Mouse (Mus musculus) lung, embryonic 16.5 days (tissue): ENCODE data around the gene Gp1ba. TPM values are rescaled to one million over a fixed set of nuclear protein-coding genes. Genes with fewer than 3 reads are reported as not detected.

Experiments used
- ATAC-seq: fragments of 200-750 bp; cut with Nextera tagmentation; 2 replicates; pipeline ENCODE4 v1.8.0; 2017; ENCODE audit warnings: low read depth, mild to moderate bottlenecking, moderate library complexity
- H3K27ac ChIP-seq: fragments of 300-500 bp; sonication (generic); 2 replicates; pipeline ENCODE4 v1.5.1; 2014; ENCODE audit warnings: mild to moderate bottlenecking, control low read depth, low read length
- H3K27me3 ChIP-seq: fragments of 300-500 bp; sonication (generic); 2 replicates; pipeline ENCODE4 v1.6.1; 2014; ENCODE audit warnings: low read depth, low read length, mixed read lengths; ENCODE audit not compliant: control insufficient read depth, insufficient read depth
- H3K36me3 ChIP-seq: fragments of 300-500 bp; sonication (generic); 2 replicates; pipeline ENCODE4 v1.6.1; 2014; ENCODE audit warnings: low read length; ENCODE audit not compliant: control insufficient read depth, insufficient read depth
- H3K4me1 ChIP-seq: fragments of 300-500 bp; sonication (generic); replicated peaks from 2 replicates; pipeline ENCODE4 v1.6.1; 2014; ENCODE audit warnings: low read length, mixed read lengths; ENCODE audit not compliant: control insufficient read depth, insufficient read depth
- H3K4me2 ChIP-seq: fragments of 300-500 bp; sonication (generic); 2 replicates; pipeline ENCODE4 v1.6.1; 2014; ENCODE audit warnings: low read depth, low read length, control low read depth
- H3K4me3 ChIP-seq: fragments of 300-500 bp; sonication (generic); 2 replicates; pipeline ENCODE4 v1.5.1; 2014; ENCODE audit warnings: mild to moderate bottlenecking, low read length, control low read depth
- H3K9ac ChIP-seq: fragments of 300-500 bp; sonication (generic); 2 replicates; pipeline ENCODE4 v1.6.1; 2014; ENCODE audit warnings: low read length, control low read depth
- H3K9me3 ChIP-seq: fragments of 300-500 bp; sonication (generic); 2 replicates; pipeline ENCODE4 v1.6.1; 2016; ENCODE audit warnings: low read length; ENCODE audit not compliant: control insufficient read depth
- WGBS: fragments of 180-500 bp; shearing (Covaris S2); extraction: QIAGEN DNeasy Blood & Tissue Kit; methylation state at CpG from one replicate; pipeline ENCODE4 v1.1.7; 2014; 5-methylcytosine and 5-hydroxymethylcytosine counted together
- polyA plus RNA-seq: library from polyadenylated mRNA; unstranded; fragments of >200 nt; fragmentation: Nextera tagmentation; extraction: Ambion mirVana; gene quantifications from 2 replicates; pipeline ENCODE4 v1.2.1, GENCODE M21; 2015

The Gp1ba gene
- polyA plus RNA-seq, 1 experiment from 2014 or later, result 0.50 TPM

- no peak for ATAC-seq
- H3K9ac ChIP-seq, result no peak overlapping the region
- no peak overlapping the region for H3K4me3 ChIP-seq
- H3K27ac ChIP-seq, result no peak overlapping the region
- no peaks in the 10 kb centered on the region for H3K9me3 ChIP-seq
- H3K4me2 ChIP-seq, result no peak overlapping the region
- H3K36me3 ChIP-seq, result peaks cover 37% of the 10 kb centered on the region
- no peaks in the 10 kb centered on the region for H3K4me1 ChIP-seq
- no peaks in the 10 kb centered on the region for H3K27me3 ChIP-seq
- WGBS, result 87% methylated on average over 9 of the region's 9 CpGs
These were observed 31.3 kb upstream of the Gp1ba start for GRCm38 (mm10) chr11:70607611-70608010.

GRCm38 (mm10) chr11:70608381-70609066 lies 30.4 kb upstream of the Gp1ba start:
- ATAC-seq, result no peak
- peaks cover 42% of the 10 kb centered on the region for H3K36me3 ChIP-seq
- H3K27ac ChIP-seq, result no peak overlapping the region
- no peaks in the 10 kb centered on the region for H3K9me3 ChIP-seq
- H3K4me3 ChIP-seq, result no peak overlapping the region
- H3K9ac ChIP-seq, result no peak overlapping the region
- H3K4me1 ChIP-seq, result no peaks in the 10 kb centered on the region
- H3K27me3 ChIP-seq, result no peaks in the 10 kb centered on the region
- WGBS, result 88% methylated on average over 26 of the region's 26 CpGs
- H3K4me2 ChIP-seq, result no peak overlapping the region

GRCm38 (mm10) chr11:70610752-70611151 lies 28.2 kb upstream of the Gp1ba start:
- H3K9me3 ChIP-seq, result no peaks in the 10 kb centered on the region
- no peak overlapping the region for H3K27ac ChIP-seq
- no peaks in the 10 kb centered on the region for H3K27me3 ChIP-seq
- no peak overlapping the region for H3K4me2 ChIP-seq
- no peak for ATAC-seq
- 85% methylated on average over 4 of the region's 4 CpGs for WGBS
- H3K4me3 ChIP-seq, result no peak overlapping the region
- H3K4me1 ChIP-seq, result peaks cover 13% of the 10 kb centered on the region; the same call in 1 of the 2 replicates
- no peak overlapping the region for H3K9ac ChIP-seq
- H3K36me3 ChIP-seq, result peaks cover 33% of the 10 kb centered on the region

- H3K27me3 ChIP-seq, result no peaks in the 10 kb centered on the region; the same call in 1 of the 2 replicates
- no peak overlapping the region for H3K4me2 ChIP-seq
- no peaks in the 10 kb centered on the region for H3K9me3 ChIP-seq
- WGBS, result 69% methylated on average over 7 of the region's 7 CpGs
- H3K4me1 ChIP-seq, result peaks cover 13% of the 10 kb centered on the region; the same call in 1 of the 2 replicates
- H3K9ac ChIP-seq, result no peak overlapping the region
- no peak overlapping the region for H3K4me3 ChIP-seq
- ATAC-seq, result no peak
- H3K36me3 ChIP-seq, result peaks cover 25% of the 10 kb centered on the region
- no peak overlapping the region for H3K27ac ChIP-seq
These were observed 26.4 kb upstream of the Gp1ba start for GRCm38 (mm10) chr11:70612505-70612904.

- 1% methylated on average over 17 of the region's 17 CpGs for WGBS
- Histone ChIP-seq H3K4me2 (peak overlapping the region; percentile 87), H3K27ac (peak overlapping the region; percentile 14; the same call in 1 of the 2 replicates), H3K27me3 (no peaks in the 10 kb centered on the region; the same call in 1 of the 2 replicates), H3K9ac (peak overlapping the region; percentile 68), H3K4me3 (peak overlapping the region; percentile 49), H3K4me1 (peaks cover 13% of the 10 kb centered on the region; the same call in 1 of the 2 replicates), H3K9me3 (no peaks in the 10 kb centered on the region), H3K36me3 (peaks cover 11% of the 10 kb centered on the region)
- ATAC-seq, result peak; percentile 95
These were observed 23.8 kb upstream of the Gp1ba start for GRCm38 (mm10) chr11:70615074-70615473.

- peak; percentile 12; the same call in 1 of the 2 replicates for ATAC-seq
These were observed 23.3 kb upstream of the Gp1ba start, which contains the start of gene 4930544D05Rik for GRCm38 (mm10) chr11:70615516-70616093. Gene 4930544D05Rik (plus strand): TSS chr11:70615848.

GRCm38 (mm10) chr11:70619101-70619500 lies 19.8 kb upstream of the Gp1ba start, which contains the start of gene Chrne:
Gene Chrne (minus strand): TSS chr11:70619216.
- no peaks in the 10 kb centered on the region for H3K9me3 ChIP-seq
- H3K4me1 ChIP-seq, result peaks cover 15% of the 10 kb centered on the region
- WGBS, result 27% methylated on average over 1 of the region's 1 CpGs
- no peaks in the 10 kb centered on the region for H3K36me3 ChIP-seq
- no peak within 1 kb of the TSS for H3K4me2 ChIP-seq
- H3K9ac ChIP-seq, result no peak within 1 kb of the TSS
- no peak within 1 kb of the TSS for H3K27ac ChIP-seq
- no peak for ATAC-seq
- no peak within 1 kb of the TSS for H3K4me3 ChIP-seq
- no peaks in the 10 kb centered on the region; the same call in 1 of the 2 replicates for H3K27me3 ChIP-seq

More at GRCm38 (mm10) chr11:70615516-70616093, 23.3 kb upstream of the Gp1ba start, which contains the start of gene 4930544D05Rik:
- peak within 1 kb of the TSS; percentile 87 for H3K4me2 ChIP-seq
- H3K4me3 ChIP-seq, result peak within 1 kb of the TSS; percentile 49
- no peaks in the 10 kb centered on the region for H3K9me3 ChIP-seq
- H3K9ac ChIP-seq, result peak within 1 kb of the TSS; percentile 68
- peak within 1 kb of the TSS; percentile 14; the same call in 1 of the 2 replicates for H3K27ac ChIP-seq
- H3K36me3 ChIP-seq, result peaks cover 7% of the 10 kb centered on the region
- 15% methylated on average over 21 of the region's 21 CpGs for WGBS
- no peaks in the 10 kb centered on the region; the same call in 1 of the 2 replicates for H3K27me3 ChIP-seq
- H3K4me1 ChIP-seq, result peaks cover 13% of the 10 kb centered on the region; the same call in 1 of the 2 replicates

GRCm38 (mm10) chr11:70621972-70622814 lies 16.7 kb upstream of the Gp1ba start:
- H3K27ac ChIP-seq, result 0 out of 2 replicates have a peak overlapping the region, but pooled peaks have one; percentile 30

More at GRCm38 (mm10) chr11:70621972-70622814, 16.7 kb upstream of the Gp1ba start:
- Histone ChIP-seq H3K9me3 (no peaks in the 10 kb centered on the region), H3K4me2 (no peak overlapping the region), H3K4me1 (peaks cover 2% of the 10 kb centered on the region; the same call in 1 of the 2 replicates), H3K9ac (no peak overlapping the region), H3K27me3 (no peaks in the 10 kb centered on the region), H3K4me3 (no peak overlapping the region), H3K36me3 (no peaks in the 10 kb centered on the region)
- 0 out of 2 replicates have a peak, but pooled peaks have one; percentile 21 for ATAC-seq
- WGBS, result 31% methylated on average over 7 of the region's 7 CpGs
